Mouse (Mus musculus) naive thymus-derived CD4-positive, alpha-beta T cell, adult 2 months (primary cell): ENCODE data around the gene Tcap.

Experiments used
- DNase-seq: peaks from one replicate; pipeline ENCODE4 v3.0.0-alpha.2; 2011; ENCODE audit warnings: low read depth

The Tcap gene

GRCm38 (mm10) chr11:98355732-98356299 is 27.8 kb upstream of the Tcap start:
- DNase-seq = peak; percentile 87

GRCm38 (mm10) chr11:98356625-98357394 is 26.8 kb upstream of the Tcap start:
- DNase-seq = no peak

GRCm38 (mm10) chr11:98357396-98358160 is 26.0 kb upstream of the Tcap start:
- DNase-seq = no peak

GRCm38 (mm10) chr11:98358161-98359083 is 25.2 kb upstream of the Tcap start, which contains the start of gene Stard3:
Stard3 (plus strand) TSS chr11:98358368.
- peak; percentile 95 for DNase-seq

GRCm38 (mm10) chr11:98360866-98361521 is 22.6 kb upstream of the Tcap start:
- DNase-seq = no peak

GRCm38 (mm10) chr11:98363817-98364216 is 19.8 kb upstream of the Tcap start:
- no peak for DNase-seq

GRCm38 (mm10) chr11:98364410-98364809 is 19.2 kb upstream of the Tcap start:
- no peak for DNase-seq

- DNase-seq = no peak
Measured at GRCm38 (mm10) chr11:98366290-98366689, 17.3 kb upstream of the Tcap start.

GRCm38 (mm10) chr11:98367171-98367862 is 16.3 kb upstream of the Tcap start:
- DNase-seq = peak; percentile 57

- no peak for DNase-seq
Measured at GRCm38 (mm10) chr11:98367863-98368186, 15.8 kb upstream of the Tcap start.

- DNase-seq = no peak
Measured at GRCm38 (mm10) chr11:98369337-98369736, 14.3 kb upstream of the Tcap start.

GRCm38 (mm10) chr11:98370588-98370987 is 13.0 kb upstream of the Tcap start:
- no peak for DNase-seq

GRCm38 (mm10) chr11:98371556-98372240 is 11.9 kb upstream of the Tcap start:
- DNase-seq = no peak

GRCm38 (mm10) chr11:98372406-98372805 is 11.2 kb upstream of the Tcap start:
- peak; percentile 84 for DNase-seq

GRCm38 (mm10) chr11:98373244-98373643 is 10.4 kb upstream of the Tcap start:
- DNase-seq = no peak

GRCm38 (mm10) chr11:98374266-98374665 is 9.3 kb upstream of the Tcap start:
- DNase-seq = no peak

GRCm38 (mm10) chr11:98376756-98377155 is 6.9 kb upstream of the Tcap start:
- no peak for DNase-seq

- no peak for DNase-seq
Measured at GRCm38 (mm10) chr11:98377787-98378186, 5.8 kb upstream of the Tcap start.

GRCm38 (mm10) chr11:98379379-98379778 is 4.2 kb upstream of the Tcap start:
- no peak for DNase-seq

- DNase-seq = no peak
Measured at GRCm38 (mm10) chr11:98380106-98380505, 3.5 kb upstream of the Tcap start.
